Mouse (Mus musculus) layer of hippocampus, postnatal 14 days (tissue): ENCODE results near the gene 6030458C11Rik. TPM values are rescaled to one million over a fixed set of nuclear protein-coding genes. Genes with fewer than 3 reads are reported as not detected.

Experiments used
- DNase-seq, 2 experiments: peaks; one replicate each; pipeline ENCODE4 v3.0.0; 2021 to 2022; ENCODE audit warnings: low spot score in 2 of 2, mixed read lengths in 1 of 2
- long read RNA-seq, 2 experiments: library from polyadenylated mRNA; stranded (forward); transcript quantifications; one replicate each; pipeline ENCODE4 v2.0.0; 2021
- total RNA-seq, 2 experiments: library from RNA; stranded (reverse); gene quantifications; 2 replicates each; pipeline ENCODE4 v1.2.3; 2021

Gene 6030458C11Rik
- total RNA-seq = 10 to 100 TPM; 24.3 to 25.8 TPM
- long read RNA-seq, experiment 1, transcript 6030458C11Rik-201 (9 exons, 3,966 nt) = major isoform, 24 of 30 reads
- long read RNA-seq, experiment 1, partial matches to known transcripts = 2 of 30 reads
- long read RNA-seq, experiment 1, other reads (novel, unspliced or antisense) = 1 of 30 reads
- long read RNA-seq, experiment 2, transcript 6030458C11Rik-201 (9 exons, 3,966 nt) = major isoform, 31 of 35 reads
- long read RNA-seq, experiment 2, partial matches to known transcripts = 1 of 35 reads
- long read RNA-seq, experiment 2, other reads (novel, unspliced or antisense) = 2 of 35 reads

DNA sequence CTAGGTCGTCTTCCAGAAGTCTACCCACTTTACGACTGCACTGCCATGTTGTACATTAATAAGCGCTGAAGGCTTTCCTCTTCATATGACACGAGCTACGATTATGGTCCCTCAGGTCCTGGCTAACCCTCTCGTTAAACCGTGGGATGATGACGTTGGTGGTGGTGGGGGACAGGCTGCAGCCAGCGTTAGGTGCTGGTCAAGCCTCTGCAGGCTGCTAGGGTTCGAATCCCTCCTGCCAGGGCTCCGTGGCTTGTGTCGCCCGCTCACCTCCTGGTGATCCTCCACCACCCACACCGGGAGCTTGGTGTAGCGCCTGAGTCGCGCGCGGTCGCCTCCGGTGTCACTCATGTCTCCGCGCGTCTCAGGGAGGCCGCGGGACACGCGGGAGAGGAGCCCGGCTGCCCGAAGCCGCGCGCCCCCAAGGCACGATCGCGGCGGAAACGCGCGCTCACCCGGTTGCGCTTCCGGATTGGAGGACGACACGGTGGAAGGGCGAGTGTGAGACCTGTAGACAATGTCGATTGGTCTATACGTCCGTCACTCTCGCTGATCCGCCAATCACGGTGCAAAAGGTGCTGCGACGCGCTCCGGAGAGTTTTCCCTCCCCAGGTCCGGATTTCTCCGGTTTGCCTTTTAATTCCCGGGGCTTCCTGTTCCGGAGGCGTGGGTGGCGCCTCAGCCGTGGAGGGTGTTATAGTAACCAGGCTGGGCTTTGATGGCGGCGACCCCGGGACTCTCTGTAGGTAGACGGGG lies at the start of gene 6030458C11Rik, which contains the start of gene Drosha:
6030458C11Rik (minus strand) TSS at position 453 of the 756 bp plus-strand sequence.
Drosha (plus strand) TSS at position 619 of the 756 bp plus-strand sequence.
- DNase-seq = peak; percentile 99

DNA sequence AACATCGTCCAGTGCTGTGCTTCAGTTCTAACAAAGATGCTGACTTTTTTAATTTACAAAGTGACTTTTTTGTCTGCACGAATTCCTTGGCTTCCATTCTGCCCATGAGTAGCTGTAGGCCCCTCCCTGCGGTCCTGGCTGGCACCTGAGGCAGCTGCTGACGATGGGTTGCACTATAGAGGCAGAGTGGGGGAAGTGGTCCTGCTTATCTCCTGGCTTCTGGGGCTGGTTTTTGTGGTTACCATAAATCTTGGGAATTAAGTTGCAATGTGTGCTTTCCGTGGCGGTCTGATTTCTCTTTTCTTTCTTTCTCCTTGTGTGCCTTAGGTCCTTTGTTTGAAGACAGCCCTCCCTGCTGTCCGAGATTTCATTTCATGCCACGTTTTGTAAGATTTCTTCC lies 42.8 kb upstream of the 6030458C11Rik start:
- DNase-seq = no peak

DNA sequence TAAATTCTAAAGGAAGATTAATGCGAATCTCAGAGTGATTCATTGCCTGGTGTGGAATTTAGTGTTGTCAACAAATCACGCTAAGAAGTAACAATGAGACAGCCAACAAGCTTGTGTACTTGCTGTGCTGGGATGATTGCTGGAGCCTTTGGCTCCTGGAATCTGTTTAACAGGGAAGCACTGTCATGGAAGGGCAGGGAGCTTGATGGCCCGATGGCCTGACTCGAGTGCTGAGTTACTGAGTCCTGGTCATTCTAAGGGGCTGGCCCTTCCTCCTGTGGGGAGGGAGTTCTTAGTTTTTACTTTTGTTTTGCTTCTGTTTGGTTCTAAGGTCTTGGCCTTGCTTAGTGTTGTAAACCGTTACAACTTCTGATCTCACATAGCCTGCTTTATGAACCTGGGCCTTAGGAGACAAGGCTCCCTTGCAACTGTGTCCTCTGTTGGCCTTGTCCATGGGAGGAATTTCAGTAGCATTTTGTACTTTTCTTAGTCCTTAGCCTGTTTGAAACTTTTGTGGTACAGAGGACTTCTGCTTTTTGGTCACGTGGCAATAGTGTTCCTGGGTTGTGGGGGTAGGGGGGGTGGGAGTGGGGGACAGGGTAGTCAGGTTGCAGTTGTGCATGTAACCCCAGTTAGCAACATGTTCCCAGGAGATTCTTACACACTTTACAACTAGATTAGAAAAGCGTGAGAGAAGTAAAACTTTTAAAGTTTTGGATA lies 41.3 kb upstream of the 6030458C11Rik start:
- no peak for DNase-seq

DNA sequence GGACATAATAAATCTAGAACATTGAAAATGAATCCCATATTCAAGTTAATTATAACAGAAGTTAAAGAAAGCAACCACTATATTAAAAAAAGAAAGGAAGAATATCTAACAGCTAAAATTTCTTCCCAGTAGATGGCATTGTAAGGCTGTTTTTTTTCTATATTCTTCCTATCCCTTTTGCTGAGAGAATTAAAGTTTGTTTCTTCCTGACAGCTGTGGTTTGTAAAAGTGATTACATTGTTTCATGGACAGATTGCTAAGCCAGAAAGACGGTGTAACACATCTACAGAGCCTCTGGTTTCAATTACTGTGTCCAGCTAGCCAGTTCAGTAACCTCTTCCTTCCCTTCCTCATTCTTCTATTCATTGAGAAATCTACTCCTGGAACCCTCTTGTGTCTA lies 39.2 kb upstream of the 6030458C11Rik start:
- no peak for DNase-seq

DNA sequence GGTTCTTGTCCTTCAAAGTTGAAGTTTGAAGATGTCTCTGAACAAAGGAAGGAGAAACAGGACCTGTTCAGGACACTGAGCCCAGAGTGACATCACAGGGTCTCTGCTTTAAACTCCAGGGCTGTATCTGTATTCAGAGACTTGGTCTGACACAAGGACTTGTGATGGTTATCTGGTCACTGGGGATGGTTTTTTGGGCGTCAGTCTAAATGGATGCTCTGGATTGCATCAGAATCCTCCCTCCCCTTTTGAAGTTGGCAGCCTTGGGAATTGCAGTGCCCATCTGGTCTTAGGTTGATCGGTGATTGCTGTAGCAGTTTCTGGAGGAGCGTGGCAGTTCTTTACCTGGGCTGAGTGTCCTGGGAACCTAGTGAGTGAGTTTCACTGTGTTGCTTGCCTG lies 37.6 kb upstream of the 6030458C11Rik start:
- DNase-seq = no peak

DNA sequence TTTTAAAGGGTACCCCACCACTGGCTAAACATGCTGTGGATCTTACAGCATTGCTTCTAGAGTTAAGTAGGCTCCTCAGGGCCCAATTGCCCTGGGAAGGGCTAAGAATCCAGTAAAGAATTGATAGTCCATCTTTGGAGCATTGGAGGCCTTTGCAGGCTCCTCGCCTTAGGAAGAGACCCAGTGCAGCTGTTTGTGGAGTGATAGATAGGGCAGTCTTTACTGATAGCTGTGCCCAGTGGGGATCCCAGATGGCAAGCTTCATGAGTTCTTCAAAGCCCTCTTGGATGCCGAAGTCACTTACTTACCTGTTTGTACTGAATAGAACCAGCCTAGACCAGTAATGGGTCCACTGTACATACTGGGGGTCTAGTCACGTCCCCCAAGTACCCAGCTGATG lies 34.2 kb upstream of the 6030458C11Rik start:
- no peak for DNase-seq

DNA sequence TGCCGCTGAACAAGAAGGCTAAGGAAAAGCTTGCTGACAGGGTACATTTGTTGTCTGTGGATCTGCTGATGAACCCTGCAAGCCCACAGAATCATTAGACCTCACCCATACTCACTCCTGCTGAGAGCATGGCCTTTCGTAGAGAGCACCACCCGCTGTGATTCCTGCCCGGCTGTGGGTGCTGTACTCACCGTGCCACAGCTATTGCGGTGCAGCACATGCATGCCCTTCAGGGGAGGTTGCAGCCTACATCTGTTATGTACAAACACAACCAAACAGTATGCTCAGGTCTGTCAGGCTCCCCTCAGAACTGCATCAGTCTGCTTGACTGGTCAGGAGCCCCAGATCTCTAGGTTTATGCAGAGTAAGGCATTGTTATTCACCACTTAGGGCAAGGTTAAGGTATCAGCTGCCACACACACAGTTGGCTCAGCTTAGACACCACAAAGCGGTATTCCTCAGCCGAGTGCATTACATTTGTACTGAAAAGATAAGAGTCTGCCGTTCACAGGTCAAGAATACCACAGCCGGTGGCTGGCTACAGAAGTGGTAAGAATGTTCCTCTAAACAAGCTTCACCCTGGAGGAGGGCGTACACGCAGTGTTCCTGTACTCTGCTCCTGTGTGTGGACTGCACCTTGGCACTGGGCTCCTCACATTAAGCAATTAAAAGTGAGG lies 33.5 kb upstream of the 6030458C11Rik start:
- DNase-seq = no peak

DNA sequence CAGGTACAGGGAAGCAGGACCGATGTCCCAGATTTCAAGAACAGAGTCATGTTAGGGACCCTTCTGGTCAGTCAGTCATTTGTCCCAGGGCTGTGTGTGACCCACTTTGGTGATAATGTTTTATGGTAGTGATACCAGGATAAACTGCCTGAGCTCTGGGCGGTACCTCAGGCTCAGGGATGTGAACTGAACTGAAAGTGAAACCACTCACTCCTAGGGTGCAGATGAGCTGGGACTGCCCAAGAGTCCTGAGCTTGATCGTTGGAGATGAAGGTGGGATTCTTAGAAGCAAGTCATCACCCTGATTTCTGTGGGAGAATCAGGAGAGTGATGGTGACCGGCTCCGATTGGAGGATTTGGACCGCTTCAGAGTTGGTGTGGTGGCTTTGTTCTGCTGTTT lies 32.3 kb upstream of the 6030458C11Rik start:
- no peak for DNase-seq

DNA sequence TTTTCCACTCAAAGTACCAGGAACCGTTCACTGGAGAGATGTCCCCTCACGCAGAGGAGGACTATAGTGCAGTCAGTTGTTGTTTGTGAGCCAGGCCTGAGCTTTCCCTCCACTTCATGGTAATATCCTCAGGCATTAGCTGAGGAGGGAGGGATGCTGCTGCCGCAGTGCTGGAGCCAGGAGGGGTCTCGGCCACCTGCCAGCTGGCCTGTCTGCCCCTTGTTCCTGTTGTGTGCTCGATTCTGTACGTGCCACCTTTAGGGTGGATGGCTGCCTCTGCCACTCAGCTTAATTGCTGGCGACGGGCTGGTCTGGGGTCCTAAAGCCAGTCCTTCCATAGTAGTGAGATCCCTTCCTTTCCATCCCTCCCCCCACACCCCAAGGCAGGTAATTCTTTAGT lies 29.0 kb upstream of the 6030458C11Rik start:
- DNase-seq = no peak

DNA sequence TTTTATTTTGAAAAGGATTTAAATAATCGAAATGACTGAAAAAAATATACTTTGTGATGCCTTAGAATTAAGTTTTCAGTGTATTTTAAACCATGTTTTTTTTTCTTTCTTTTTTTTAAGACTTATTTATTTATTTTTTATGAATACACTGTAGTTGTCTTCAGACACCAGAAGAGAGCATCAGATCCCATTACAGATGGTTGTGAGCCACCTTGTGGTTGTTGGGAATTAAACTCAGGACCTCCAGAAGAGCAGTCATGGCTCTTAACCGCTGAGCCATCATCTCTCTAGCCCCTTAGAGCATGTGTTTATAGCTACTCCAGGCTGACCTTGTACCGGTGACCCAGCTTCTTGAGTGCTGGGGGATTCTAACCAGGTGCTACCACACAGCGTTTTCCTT lies 24.9 kb upstream of the 6030458C11Rik start:
- DNase-seq = no peak

DNA sequence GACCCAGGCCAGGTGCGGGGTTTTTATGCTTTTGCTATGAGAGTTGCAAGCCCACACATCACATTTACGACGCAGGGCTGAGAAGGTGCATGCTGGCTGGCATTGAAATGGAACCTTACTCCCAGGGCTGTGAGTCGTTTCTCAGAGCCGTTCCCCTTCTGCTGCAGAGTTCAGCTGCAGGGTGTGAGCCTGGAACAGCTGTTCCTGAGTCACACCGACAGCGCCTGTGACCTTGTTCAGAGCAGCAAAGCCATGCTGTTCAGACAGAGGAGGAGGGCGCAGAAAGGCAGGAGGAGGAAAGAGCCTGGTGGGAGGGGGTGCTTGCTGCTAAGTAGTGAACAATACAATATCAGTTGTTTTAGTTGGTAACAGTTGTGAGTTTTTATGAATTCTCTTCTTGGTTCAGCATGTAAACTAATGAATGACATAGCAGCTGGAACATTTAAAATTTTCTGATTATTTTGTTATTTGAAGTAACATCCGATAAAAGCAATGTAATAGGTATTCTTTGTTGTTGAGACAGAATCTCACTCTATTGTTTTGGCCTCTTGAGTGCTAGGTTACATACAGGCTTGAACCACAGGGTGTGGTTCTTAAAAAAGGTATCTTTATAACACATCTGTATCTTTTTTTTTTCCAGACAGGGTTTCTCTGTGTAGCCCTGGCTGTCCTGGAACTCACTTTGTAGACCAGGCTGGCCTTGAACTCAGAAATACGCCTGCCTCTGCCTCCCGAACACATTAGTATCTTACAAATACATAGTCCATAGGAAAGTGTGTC lies 23.9 kb upstream of the 6030458C11Rik start:
- no peak for DNase-seq

DNA sequence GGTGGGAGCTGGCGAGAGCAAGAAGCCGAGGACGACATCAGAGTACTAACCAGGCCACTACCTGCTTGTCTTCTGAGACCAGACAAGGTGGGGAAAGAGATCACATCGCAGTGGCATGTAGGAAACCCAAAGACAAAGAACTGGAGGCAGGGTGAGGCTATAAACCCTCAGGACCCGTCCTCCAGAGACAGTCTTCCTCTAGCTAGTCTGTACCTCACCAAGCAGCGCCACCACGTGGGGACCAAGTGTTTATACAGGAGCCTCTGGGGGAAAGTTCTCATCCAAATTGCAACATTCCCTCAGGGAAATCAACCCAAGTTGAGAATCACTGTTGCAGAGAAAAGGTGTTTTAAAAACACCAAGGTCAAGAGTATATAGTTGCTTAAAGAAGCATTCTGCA lies 18.4 kb upstream of the 6030458C11Rik start:
- DNase-seq = no peak

DNA sequence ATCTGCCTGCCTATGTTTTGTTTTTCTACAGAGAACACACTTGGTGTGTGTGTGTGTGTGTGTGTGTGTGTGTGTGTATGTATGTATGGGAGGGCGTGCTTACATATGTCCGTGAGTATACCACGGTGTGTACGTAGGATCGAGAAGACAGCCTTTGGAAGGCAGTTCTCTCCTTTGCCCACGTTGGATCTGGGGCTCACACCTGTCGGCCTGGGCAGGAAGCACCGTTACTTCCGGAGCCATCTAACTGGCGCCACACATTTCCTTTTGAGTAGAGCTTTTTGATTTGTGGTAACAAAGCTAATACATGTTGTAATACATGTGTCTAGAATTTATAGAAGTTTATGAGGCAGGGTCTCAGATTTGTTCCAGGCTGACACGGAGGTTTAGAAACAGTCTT lies 16.3 kb upstream of the 6030458C11Rik start:
- no peak for DNase-seq

DNA sequence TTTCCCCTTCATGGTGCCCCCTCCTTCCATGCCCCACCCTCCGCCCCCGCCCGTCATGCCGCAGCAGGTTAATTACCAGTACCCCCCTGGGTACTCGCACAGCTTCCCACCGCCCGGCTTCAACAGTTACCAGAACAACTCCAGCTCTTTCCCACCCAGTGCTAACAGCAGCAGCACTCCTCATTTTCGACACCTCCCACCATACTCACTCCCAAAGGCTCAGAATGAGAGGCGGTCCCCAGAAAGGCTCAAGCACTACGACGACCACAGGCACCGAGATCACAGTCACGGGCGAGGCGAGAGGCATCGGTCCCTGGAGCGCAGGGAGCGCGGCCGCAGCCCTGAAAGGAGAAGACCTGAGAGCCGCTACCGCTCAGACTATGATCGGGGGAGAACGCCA lies 9.8 kb upstream of the 6030458C11Rik start:
- no peak for DNase-seq

DNA sequence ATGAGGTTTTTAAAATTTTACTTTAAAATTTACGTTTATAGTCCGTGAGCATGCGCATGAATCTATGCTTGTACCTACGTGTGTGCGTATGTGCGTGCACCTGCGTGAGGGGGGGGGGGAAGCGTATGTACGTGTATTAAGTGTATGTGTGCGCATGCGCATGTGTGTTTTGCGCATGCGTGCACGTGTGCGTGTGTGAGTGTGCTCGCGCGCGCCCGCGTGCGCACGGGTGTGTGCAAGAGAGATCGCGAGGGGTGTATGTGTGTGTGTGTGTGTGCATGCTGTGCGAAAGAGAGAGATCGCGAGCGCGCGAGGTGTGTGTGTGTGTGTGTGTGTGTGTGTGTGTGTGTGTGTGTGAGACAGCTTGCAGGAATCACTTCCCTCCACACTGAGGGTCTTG lies 8.9 kb upstream of the 6030458C11Rik start:
- no peak for DNase-seq

DNA sequence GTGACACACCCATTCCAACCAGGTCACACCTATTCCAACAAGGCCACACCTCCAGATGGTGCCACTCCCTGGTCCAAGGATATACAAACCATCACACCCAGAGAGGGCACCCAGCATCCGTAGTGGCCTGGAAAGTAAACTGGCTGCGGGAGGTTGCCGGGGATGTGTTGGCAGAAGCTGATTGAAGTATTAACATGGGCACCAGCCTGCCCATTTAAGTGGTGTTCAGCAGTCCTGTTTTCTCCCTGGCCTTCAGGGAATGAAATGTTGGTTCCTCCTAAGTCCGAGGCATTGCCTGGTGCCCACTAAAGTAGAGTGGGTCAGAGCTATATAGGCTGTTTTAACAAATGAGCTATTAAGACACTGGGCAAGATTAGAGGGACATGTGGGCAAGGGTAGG lies 8.2 kb upstream of the 6030458C11Rik start:
- no peak for DNase-seq

DNA sequence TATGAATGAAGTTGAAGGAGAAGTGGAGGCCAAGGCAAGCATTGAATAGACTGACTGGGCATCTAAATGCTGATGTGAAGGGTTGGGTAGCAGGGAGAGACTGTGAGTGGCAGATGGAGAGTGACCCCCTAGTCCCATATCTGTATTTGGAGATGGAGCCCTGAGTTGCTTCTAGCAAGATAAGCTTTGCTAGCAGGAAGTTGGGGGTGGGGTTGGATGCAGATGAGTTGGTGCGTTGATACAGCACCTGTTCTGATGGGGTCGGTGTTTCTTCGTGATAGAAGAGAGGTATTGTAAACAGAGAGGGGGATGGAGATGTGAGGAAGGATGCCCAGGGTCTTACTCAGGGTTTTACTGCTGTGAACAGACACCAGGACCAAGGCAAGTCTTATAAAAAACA lies 5.4 kb upstream of the 6030458C11Rik start:
- no peak for DNase-seq

DNA sequence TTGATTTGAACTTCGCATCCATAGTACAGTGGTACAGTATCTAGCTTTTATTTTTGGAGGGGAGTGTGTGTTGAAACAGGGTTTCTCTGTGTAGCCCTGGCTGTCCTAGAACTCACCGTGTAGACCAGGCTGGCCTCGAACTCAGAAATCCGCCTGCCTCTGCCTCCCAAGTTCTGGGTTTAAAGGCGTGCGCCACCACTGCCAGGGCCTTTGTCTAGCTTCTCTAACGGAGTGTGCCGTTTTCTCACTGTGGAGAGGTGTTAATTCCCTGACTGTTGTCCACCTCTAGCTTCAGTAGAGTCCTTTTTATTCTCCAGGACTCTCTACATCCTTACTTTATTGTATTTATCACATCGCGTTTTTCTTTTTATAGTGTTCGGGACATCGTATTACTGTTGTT lies 959 bp upstream of the 6030458C11Rik start:
- DNase-seq = no peak

DNA sequence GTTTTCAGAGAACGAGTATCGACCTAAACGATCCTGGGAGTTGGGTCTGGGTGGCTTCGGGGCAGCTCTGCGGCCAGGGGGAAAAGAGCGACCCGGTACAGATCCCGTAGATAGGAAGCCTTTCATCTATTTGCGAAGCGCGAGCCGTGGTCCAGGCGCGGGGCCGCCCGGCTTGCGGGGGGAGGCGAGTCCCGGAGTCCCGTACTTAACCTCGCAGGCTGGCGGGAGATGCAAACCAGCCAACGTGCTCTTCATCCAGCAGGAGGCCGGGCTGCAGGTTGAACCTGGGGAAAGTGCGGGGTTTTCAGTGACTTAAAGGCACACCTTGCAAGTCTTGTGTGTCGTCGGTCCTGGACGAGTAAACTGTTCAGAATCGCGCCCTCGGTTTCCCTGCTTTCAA lies 516 bp upstream of the 6030458C11Rik start:
- DNase-seq = no peak

DNA sequence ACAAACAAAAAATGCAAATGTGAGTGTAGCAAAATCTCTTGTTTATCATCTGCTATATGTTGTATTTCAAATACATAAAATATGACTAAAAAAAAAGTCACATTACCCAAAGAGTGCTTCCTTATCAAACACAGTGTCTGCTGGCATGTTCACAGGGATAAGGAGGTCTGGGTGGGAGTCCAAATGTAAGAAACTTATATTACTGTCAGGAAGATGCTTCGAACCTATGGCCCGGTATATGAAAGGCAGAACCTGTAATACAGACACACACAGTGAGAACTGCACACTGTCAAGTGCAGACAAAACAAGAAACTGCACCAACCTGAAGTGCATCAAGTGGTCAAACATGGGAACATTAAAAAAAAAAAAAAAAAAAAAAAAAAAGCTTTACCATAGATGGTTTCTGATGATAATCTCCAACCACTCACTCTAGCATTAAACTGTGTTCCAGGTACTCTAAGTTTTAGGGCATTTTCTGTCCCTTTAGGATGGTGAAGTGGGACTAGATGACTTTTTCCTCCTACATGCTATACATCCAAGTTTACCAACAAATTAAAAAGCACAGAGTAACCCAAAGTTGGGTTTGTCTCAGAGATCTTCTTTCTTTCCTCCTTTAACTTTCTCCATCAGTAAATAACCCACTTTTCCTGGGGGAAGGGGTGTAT lies 862 bp downstream of the 6030458C11Rik start:
- DNase-seq = no peak
